Mouse (Mus musculus): ENCODE measurements around the gene Zfp692. TPM values are rescaled to one million over a fixed set of nuclear protein-coding genes. Genes with fewer than 3 reads are reported as not detected.
A peak's percentile ranks its signal among the peaks of the same experiment; 100 is the strongest.

Zfp692 gene
- polyA plus RNA-seq, 1 experiment from 2014 or later, result 7.6 TPM

GRCm38 (mm10) chr11:58326781-58327180 lies 19.9 kb downstream of the Zfp692 start:
- Histone ChIP-seq H3K4me1 (ENCODE audit: control insufficient read depth in 2 of 2, insufficient read depth in 2 of 2, low read length in 2 of 2) (peaks cover 12 to 28% of the 10 kb centered on the region in 2 experiments), H3K36me3 (ENCODE audit: control insufficient read depth, insufficient read depth, low read length) (peaks cover 13% of the 10 kb centered on the region), H3K27me3 (ENCODE audit: control insufficient read depth, insufficient read depth, low read length) (no peaks in the 10 kb centered on the region), H3K9ac (ENCODE audit: low read length) (no peak overlapping the region), H3K27ac (replicated peaks in 1 of 2; ENCODE audit: control insufficient read depth in 1 of 2, insufficient read depth in 1 of 2, low read depth in 2 of 2, low read length in 2 of 2) (no peak overlapping the region), H3K4me3 (ENCODE audit: control insufficient read depth in 1 of 2, insufficient read depth in 1 of 2, low read depth in 1 of 2, low read length in 2 of 2) (no peak overlapping the region), H3K9me3 (ENCODE audit: control insufficient read depth, low read length) (no peaks in the 10 kb centered on the region), H3K4me2 (ENCODE audit: low read length) (no peak overlapping the region)
- whole genome bisulfite sequencing, result 93% methylated on average over 3 of the region's 3 CpGs
- ATAC-seq (ENCODE audit: insufficient number of reproducible peaks, insufficient read depth, low FRiP score, low read depth), result no peak

GRCm38 (mm10) chr11:58329906-58330275 lies 23.0 kb downstream of the Zfp692 start:
- H3K4me2 ChIP-seq (ENCODE audit: low read length), result peak overlapping the region; percentile 77
- peak overlapping the region; percentile 69 to 95 for H3K4me3 ChIP-seq (ENCODE audit: control insufficient read depth in 1 of 2, insufficient read depth in 1 of 2, low read depth in 1 of 2, low read length in 2 of 2)
- H3K4me1 ChIP-seq (ENCODE audit: control insufficient read depth in 2 of 2, insufficient read depth in 2 of 2, low read length in 2 of 2), result peaks cover 10 to 23% of the 10 kb centered on the region in 2 experiments
- H3K9ac ChIP-seq (ENCODE audit: low read length), result peak overlapping the region; percentile 88
- H3K36me3 ChIP-seq (ENCODE audit: control insufficient read depth, insufficient read depth, low read length), result peaks cover 32% of the 10 kb centered on the region
- peak overlapping the region; percentile 57 to 62 for H3K27ac ChIP-seq (replicated peaks in 1 of 2; ENCODE audit: control insufficient read depth in 1 of 2, insufficient read depth in 1 of 2, low read depth in 2 of 2, low read length in 2 of 2)
- no peaks in the 10 kb centered on the region for H3K9me3 ChIP-seq (ENCODE audit: control insufficient read depth, low read length)
- under 1% methylated on average over 21 of the region's 21 CpGs for WGBS
- H3K27me3 ChIP-seq (ENCODE audit: control insufficient read depth, insufficient read depth, low read length), result no peaks in the 10 kb centered on the region
- no peak; the same call in 1 of the 2 replicates for ATAC-seq (ENCODE audit: insufficient number of reproducible peaks, insufficient read depth, low FRiP score, low read depth)

GRCm38 (mm10) chr11:58330276-58331148 lies 23.6 kb downstream of the Zfp692 start, which contains the start of the genes Zfp672 and Sh3bp5l:
TSS of gene Zfp672 (minus strand) at chr11:58330339.
TSS of gene Sh3bp5l (plus strand) at chr11:58330724.
- under 1% methylated on average over 52 of the region's 52 CpGs for WGBS
- H3K27ac ChIP-seq (replicated peaks in 1 of 2; ENCODE audit: control insufficient read depth in 1 of 2, insufficient read depth in 1 of 2, low read depth in 2 of 2, low read length in 2 of 2), result peak within 1 kb of the TSS; percentile 62 to 83
- H3K36me3 ChIP-seq (ENCODE audit: control insufficient read depth, insufficient read depth, low read length), result peaks cover 32% of the 10 kb centered on the region
- peak within 1 kb of the TSS; percentile 85 for H3K4me2 ChIP-seq (ENCODE audit: low read length)
- H3K4me1 ChIP-seq (ENCODE audit: control insufficient read depth in 2 of 2, insufficient read depth in 2 of 2, low read length in 2 of 2), result peaks cover 11 to 25% of the 10 kb centered on the region in 2 experiments
- H3K4me3 ChIP-seq (ENCODE audit: control insufficient read depth in 1 of 2, insufficient read depth in 1 of 2, low read depth in 1 of 2, low read length in 2 of 2), result peak within 1 kb of the TSS; percentile 69 to 95
- no peaks in the 10 kb centered on the region for H3K27me3 ChIP-seq (ENCODE audit: control insufficient read depth, insufficient read depth, low read length)
- peak; percentile 88 for ATAC-seq (ENCODE audit: insufficient number of reproducible peaks, insufficient read depth, low FRiP score, low read depth)
- no peaks in the 10 kb centered on the region for H3K9me3 ChIP-seq (ENCODE audit: control insufficient read depth, low read length)
- peak within 1 kb of the TSS; percentile 88 for H3K9ac ChIP-seq (ENCODE audit: low read length)

GRCm38 (mm10) chr11:58331149-58331495 lies 24.3 kb downstream of the Zfp692 start:
- peak; percentile 24; the same call in 1 of the 2 replicates for ATAC-seq (ENCODE audit: insufficient number of reproducible peaks, insufficient read depth, low FRiP score, low read depth)
- peak overlapping the region; percentile 69 to 95 for H3K4me3 ChIP-seq (ENCODE audit: control insufficient read depth in 1 of 2, insufficient read depth in 1 of 2, low read depth in 1 of 2, low read length in 2 of 2)
- H3K4me2 ChIP-seq (ENCODE audit: low read length), result peak overlapping the region; percentile 85
- WGBS, result 12% methylated on average over 10 of the region's 10 CpGs
- peak overlapping the region; percentile 88 for H3K9ac ChIP-seq (ENCODE audit: low read length)
- H3K27ac ChIP-seq (replicated peaks in 1 of 2; ENCODE audit: control insufficient read depth in 1 of 2, insufficient read depth in 1 of 2, low read depth in 2 of 2, low read length in 2 of 2), result peak overlapping the region; percentile 62 to 79; a peak in 2 of 4 replicates
- H3K27me3 ChIP-seq (ENCODE audit: control insufficient read depth, insufficient read depth, low read length), result no peaks in the 10 kb centered on the region
- H3K36me3 ChIP-seq (ENCODE audit: control insufficient read depth, insufficient read depth, low read length), result peaks cover 35% of the 10 kb centered on the region
- peaks cover 11 to 25% of the 10 kb centered on the region in 2 experiments for H3K4me1 ChIP-seq (ENCODE audit: control insufficient read depth in 2 of 2, insufficient read depth in 2 of 2, low read length in 2 of 2)
- H3K9me3 ChIP-seq (ENCODE audit: control insufficient read depth, low read length), result no peaks in the 10 kb centered on the region

- Histone ChIP-seq H3K27me3 (ENCODE audit: control insufficient read depth, insufficient read depth, low read length) (no peaks in the 10 kb centered on the region), H3K4me1 (ENCODE audit: control insufficient read depth in 2 of 2, insufficient read depth in 2 of 2, low read length in 2 of 2) (peaks cover 11 to 25% of the 10 kb centered on the region in 2 experiments), H3K9me3 (ENCODE audit: control insufficient read depth, low read length) (no peaks in the 10 kb centered on the region), H3K27ac (replicated peaks in 1 of 2; ENCODE audit: control insufficient read depth in 1 of 2, insufficient read depth in 1 of 2, low read depth in 2 of 2, low read length in 2 of 2) (no peak overlapping the region), H3K36me3 (ENCODE audit: control insufficient read depth, insufficient read depth, low read length) (peaks cover 38% of the 10 kb centered on the region), H3K4me3 (ENCODE audit: control insufficient read depth in 1 of 2, insufficient read depth in 1 of 2, low read depth in 1 of 2, low read length in 2 of 2) (peak overlapping the region; percentile 69 to 95), H3K4me2 (ENCODE audit: low read length) (peak overlapping the region; percentile 85), H3K9ac (ENCODE audit: low read length) (peak overlapping the region; percentile 88)
- WGBS, result 79% methylated on average over 6 of the region's 6 CpGs
- ATAC-seq (ENCODE audit: insufficient number of reproducible peaks, insufficient read depth, low FRiP score, low read depth), result no peak
Observed at GRCm38 (mm10) chr11:58331546-58331945, 24.7 kb downstream of the Zfp692 start.

GRCm38 (mm10) chr11:58334746-58335145 lies 27.9 kb downstream of the Zfp692 start:
- 14% methylated on average over 3 of the region's 3 CpGs for WGBS
- Histone ChIP-seq H3K9ac (ENCODE audit: low read length) (no peak overlapping the region), H3K27ac (replicated peaks in 1 of 2; ENCODE audit: control insufficient read depth in 1 of 2, insufficient read depth in 1 of 2, low read depth in 2 of 2, low read length in 2 of 2) (peak overlapping the region in 1 of 2 experiments; percentile 64; a peak in 2 of 4 replicates), H3K27me3 (ENCODE audit: control insufficient read depth, insufficient read depth, low read length) (no peaks in the 10 kb centered on the region), H3K4me1 (ENCODE audit: control insufficient read depth in 2 of 2, insufficient read depth in 2 of 2, low read length in 2 of 2) (peaks cover 9 to 17% of the 10 kb centered on the region in 2 experiments), H3K9me3 (ENCODE audit: control insufficient read depth, low read length) (no peaks in the 10 kb centered on the region), H3K4me3 (ENCODE audit: control insufficient read depth in 1 of 2, insufficient read depth in 1 of 2, low read depth in 1 of 2, low read length in 2 of 2) (no peak overlapping the region), H3K36me3 (ENCODE audit: control insufficient read depth, insufficient read depth, low read length) (peaks cover 55% of the 10 kb centered on the region), H3K4me2 (ENCODE audit: low read length) (no peak overlapping the region)
- ATAC-seq (ENCODE audit: insufficient number of reproducible peaks, insufficient read depth, low FRiP score, low read depth), result no peak

GRCm38 (mm10) chr11:58346745-58347144 lies 39.9 kb downstream of the Zfp692 start:
- Histone ChIP-seq H3K9me3 (ENCODE audit: control insufficient read depth, low read length) (no peaks in the 10 kb centered on the region), H3K27ac (replicated peaks in 1 of 2; ENCODE audit: control insufficient read depth in 1 of 2, insufficient read depth in 1 of 2, low read depth in 2 of 2, low read length in 2 of 2) (no peak overlapping the region), H3K4me3 (ENCODE audit: control insufficient read depth in 1 of 2, insufficient read depth in 1 of 2, low read depth in 1 of 2, low read length in 2 of 2) (no peak overlapping the region), H3K4me2 (ENCODE audit: low read length) (no peak overlapping the region), H3K4me1 (ENCODE audit: control insufficient read depth in 2 of 2, insufficient read depth in 2 of 2, low read length in 2 of 2) (no peaks in the 10 kb centered on the region), H3K27me3 (ENCODE audit: control insufficient read depth, insufficient read depth, low read length) (no peaks in the 10 kb centered on the region), H3K9ac (ENCODE audit: low read length) (no peak overlapping the region), H3K36me3 (ENCODE audit: control insufficient read depth, insufficient read depth, low read length) (peaks cover 55% of the 10 kb centered on the region)
- WGBS, result 72% methylated on average over 4 of the region's 4 CpGs
- no peak for ATAC-seq (ENCODE audit: insufficient number of reproducible peaks, insufficient read depth, low FRiP score, low read depth)
